Mouse (Mus musculus): ENCODE data around the gene Zmym6.
A peak's percentile ranks its signal among the peaks of the same experiment; 100 is the strongest.
"Not testable (repeated sequence)": the region's sequence is repeated elsewhere in the genome, so short reads cannot be mapped to it uniquely, and the experiment has no call there.

The Zmym6 gene

GRCm38 (mm10) chr4:127076875-127077548, at the start of gene Zmym6:
Zmym6 (plus strand) TSS chr4:127077383.
- DNase-seq (ENCODE audit: low read depth, low spot score), result peak; percentile 74

- no peak for DNase-seq (ENCODE audit: low read depth, low spot score)
Measured at GRCm38 (mm10) chr4:127037158-127037557, 40.0 kb upstream of the Zmym6 start.

GRCm38 (mm10) chr4:127037908-127038827, 39.0 kb upstream of the Zmym6 start:
- DNase-seq (ENCODE audit: low read depth, low spot score), result no peak

GRCm38 (mm10) chr4:127038828-127039349, 38.3 kb upstream of the Zmym6 start:
- DNase-seq (ENCODE audit: low read depth, low spot score), result no peak

GRCm38 (mm10) chr4:127039871-127040483, 37.2 kb upstream of the Zmym6 start:
- no peak for DNase-seq (ENCODE audit: low read depth, low spot score)

- DNase-seq (ENCODE audit: low read depth, low spot score), result no peak
Measured at GRCm38 (mm10) chr4:127043540-127043939, 33.6 kb upstream of the Zmym6 start.

- DNase-seq (ENCODE audit: low read depth, low spot score), result no peak
Measured at GRCm38 (mm10) chr4:127051121-127051520, 26.1 kb upstream of the Zmym6 start.

- no peak for DNase-seq (ENCODE audit: low read depth, low spot score)
Measured at GRCm38 (mm10) chr4:127053071-127053470, 24.1 kb upstream of the Zmym6 start.

- DNase-seq (ENCODE audit: low read depth, low spot score), result no peak
Measured at GRCm38 (mm10) chr4:127054522-127055198, 22.5 kb upstream of the Zmym6 start.

- peak; percentile 78 for DNase-seq (ENCODE audit: low read depth, low spot score)
Measured at GRCm38 (mm10) chr4:127060585-127061290, 16.4 kb upstream of the Zmym6 start, which contains the start of gene Zmym1. Zmym1 (minus strand) TSS chr4:127061152.

GRCm38 (mm10) chr4:127064051-127064450, 13.1 kb upstream of the Zmym6 start:
- no peak for DNase-seq (ENCODE audit: low read depth, low spot score)

GRCm38 (mm10) chr4:127074915-127075314, 2.3 kb upstream of the Zmym6 start:
- no peak for DNase-seq (ENCODE audit: low read depth, low spot score)

- no peak for DNase-seq (ENCODE audit: low read depth, low spot score)
Measured at GRCm38 (mm10) chr4:127080806-127081205, 3.6 kb downstream of the Zmym6 start.

- DNase-seq (ENCODE audit: low read depth, low spot score), result no peak
Measured at GRCm38 (mm10) chr4:127083131-127083530, 5.9 kb downstream of the Zmym6 start.

GRCm38 (mm10) chr4:127085761-127086160, 8.6 kb downstream of the Zmym6 start:
- DNase-seq (ENCODE audit: low read depth, low spot score), result no peak

- DNase-seq (ENCODE audit: low read depth, low spot score), result no peak
Measured at GRCm38 (mm10) chr4:127091188-127091587, 14.0 kb downstream of the Zmym6 start.

GRCm38 (mm10) chr4:127095090-127095489, 17.9 kb downstream of the Zmym6 start:
- DNase-seq (ENCODE audit: low read depth, low spot score), result no peak

- DNase-seq (ENCODE audit: low read depth, low spot score), result not testable (repeated sequence)
Measured at GRCm38 (mm10) chr4:127099552-127099951, 22.4 kb downstream of the Zmym6 start.

- DNase-seq (ENCODE audit: low read depth, low spot score), result no peak
Measured at GRCm38 (mm10) chr4:127107566-127107965, 30.4 kb downstream of the Zmym6 start.

- no peak for DNase-seq (ENCODE audit: low read depth, low spot score)
Measured at GRCm38 (mm10) chr4:127110570-127110969, 33.4 kb downstream of the Zmym6 start.

- DNase-seq (ENCODE audit: low read depth, low spot score), result no peak
Measured at GRCm38 (mm10) chr4:127123391-127123790, 46.2 kb downstream of the Zmym6 start, which contains the start of gene Tmem35b. Tmem35b (plus strand) TSS chr4:127123691.
